Mouse (Mus musculus) adrenal gland (tissue): ENCODE results near the gene Iqsec1.

Source experiments
- intact Hi-C: fragments of 180-260 bp; cut with DNase I; formaldehyde crosslinking; loops from one replicate; pipeline ENCODE4 v1.15.1; 2025
- long read RNA-seq, 2 experiments: library from polyadenylated mRNA; unstranded; transcript quantifications; one replicate each; pipeline ENCODE4 v2.0.0; 2020; ENCODE audit warnings: borderline replicate concordance in 1 of 2; ENCODE audit not compliant: insufficient replicate concordance in 1 of 2

Iqsec1 gene
- long read RNA-seq, experiment 1, transcript Iqsec1-208 (1 exons, 2,691 nt): major isoform, 15 of 17 reads
- long read RNA-seq, experiment 1, partial matches to known transcripts: 0 of 17 reads
- long read RNA-seq, experiment 1, other reads (novel, unspliced or antisense): 2 of 17 reads
- long read RNA-seq, experiment 2, transcript Iqsec1-208 (1 exons, 2,691 nt): major isoform, 11 of 16 reads
- long read RNA-seq, experiment 2, partial matches to known transcripts: 2 of 16 reads
- long read RNA-seq, experiment 2, other reads (novel, unspliced or antisense): 3 of 16 reads

GRCm38 (mm10) chr6:90988648-90989317, at the start of gene Iqsec1:
Gene Iqsec1, minus strand, starts transcription at chr6:90988685.
- intact Hi-C loops: no loop called here

GRCm38 (mm10) chr6:91028256-91028655, 39.8 kb upstream of the Iqsec1 start:
- intact Hi-C loops: no loop called here

- intact Hi-C loops: no loop called here
Measured at GRCm38 (mm10) chr6:91020810-91021209, 32.3 kb upstream of the Iqsec1 start.

- intact Hi-C loops: no loop called here
Measured at GRCm38 (mm10) chr6:91016600-91017230, 28.2 kb upstream of the Iqsec1 start.

GRCm38 (mm10) chr6:91014198-91014958, 25.9 kb upstream of the Iqsec1 start:
- intact Hi-C loops: no loop called here

GRCm38 (mm10) chr6:91012458-91012857, 24.0 kb upstream of the Iqsec1 start:
- intact Hi-C loops: no loop called here

- intact Hi-C loops: no loop called here
Measured at GRCm38 (mm10) chr6:91011568-91011967, 23.1 kb upstream of the Iqsec1 start.

GRCm38 (mm10) chr6:91008284-91008830, 19.9 kb upstream of the Iqsec1 start:
- intact Hi-C loops: no loop called here

- intact Hi-C loops: no loop called here
Measured at GRCm38 (mm10) chr6:91007207-91007606, 18.7 kb upstream of the Iqsec1 start.

- intact Hi-C loops: no loop called here
Measured at GRCm38 (mm10) chr6:91004157-91004556, 15.7 kb upstream of the Iqsec1 start.

- intact Hi-C loops: no loop called here
Measured at GRCm38 (mm10) chr6:91003310-91003995, 15.0 kb upstream of the Iqsec1 start.

- intact Hi-C loops: no loop called here
Measured at GRCm38 (mm10) chr6:91001566-91001965, 13.1 kb upstream of the Iqsec1 start.

GRCm38 (mm10) chr6:91000819-91001525, 12.5 kb upstream of the Iqsec1 start:
- intact Hi-C loops: no loop called here

GRCm38 (mm10) chr6:90999176-90999575, 10.7 kb upstream of the Iqsec1 start:
- intact Hi-C loops: no loop called here

- intact Hi-C loops: no loop called here
Measured at GRCm38 (mm10) chr6:90997025-90997424, 8.5 kb upstream of the Iqsec1 start.

GRCm38 (mm10) chr6:90996181-90996580, 7.7 kb upstream of the Iqsec1 start:
- intact Hi-C loops: no loop called here

GRCm38 (mm10) chr6:90988299-90988625, 223 bp downstream of the Iqsec1 start:
- intact Hi-C loops: no loop called here

- intact Hi-C loops: no loop called here
Measured at GRCm38 (mm10) chr6:90987561-90988298, 755 bp downstream of the Iqsec1 start.

- intact Hi-C loops: no loop called here
Measured at GRCm38 (mm10) chr6:90984101-90984500, 4.4 kb downstream of the Iqsec1 start.

GRCm38 (mm10) chr6:90974279-90974678, 14.2 kb downstream of the Iqsec1 start:
- intact Hi-C loops: no loop called here
